Mouse (Mus musculus) skeletal muscle tissue, adult 2 months (tissue): Measurements from ENCODE around the gene Ap2a2.
"Not testable (repeated sequence)": the region's sequence is repeated elsewhere in the genome, so short reads cannot be mapped to it uniquely, and the experiment has no call there.

Source experiments
- DNase-seq: peaks from one replicate; pipeline ENCODE4 v3.0.0-alpha.2; 2012; ENCODE audit warnings: low read depth, low spot score

The Ap2a2 gene

DNA sequence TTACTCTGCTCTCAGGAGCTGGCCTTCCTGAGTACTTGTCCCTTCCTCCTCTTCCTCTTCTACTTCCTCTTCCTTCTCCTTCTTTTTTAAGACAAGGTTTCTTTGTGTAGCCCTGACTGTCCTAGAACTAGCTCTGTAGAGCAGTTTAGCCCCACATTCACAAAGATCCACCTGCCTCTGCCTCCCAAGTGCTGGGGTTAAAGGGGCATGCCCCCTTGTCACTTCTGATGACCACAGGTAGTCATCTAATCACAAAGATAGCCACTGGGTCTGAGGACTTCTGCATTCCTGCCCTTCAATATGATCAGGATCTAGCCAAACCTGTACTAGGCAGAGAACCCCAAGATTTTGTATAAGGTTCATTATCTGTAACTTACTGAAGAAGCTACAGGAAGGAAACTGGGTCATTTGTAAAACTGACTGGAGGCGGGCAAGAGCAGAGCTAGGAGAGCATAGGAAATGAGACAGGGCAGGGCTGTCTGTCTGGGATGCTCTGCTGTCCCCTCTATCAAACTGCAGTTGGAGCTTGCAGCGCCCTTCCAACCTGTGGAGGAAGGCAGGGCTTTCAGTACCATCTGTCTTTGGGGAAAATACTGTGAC is 2.1 kb upstream of the Ap2a2 start:
- DNase-seq: no peak

DNA sequence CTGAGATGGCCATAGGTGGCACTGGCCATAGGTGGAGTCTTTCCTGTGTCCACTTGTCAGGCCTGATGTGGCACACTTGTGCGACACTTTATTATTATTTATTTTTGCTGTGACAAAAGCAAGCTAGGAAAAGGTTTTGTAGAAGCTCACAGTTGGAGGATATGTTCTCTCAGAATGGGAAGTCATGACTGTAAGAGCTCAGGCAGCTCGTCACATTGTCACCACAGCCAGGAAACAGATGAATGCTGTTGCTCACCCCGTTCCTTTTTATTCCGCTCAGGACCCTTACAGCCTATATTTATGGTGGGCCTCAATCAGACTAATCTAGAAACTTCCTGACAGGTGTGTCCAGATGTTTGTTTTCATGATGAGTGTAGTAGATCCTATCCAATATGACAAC is 1.5 kb upstream of the Ap2a2 start:
- DNase-seq: no peak

DNA sequence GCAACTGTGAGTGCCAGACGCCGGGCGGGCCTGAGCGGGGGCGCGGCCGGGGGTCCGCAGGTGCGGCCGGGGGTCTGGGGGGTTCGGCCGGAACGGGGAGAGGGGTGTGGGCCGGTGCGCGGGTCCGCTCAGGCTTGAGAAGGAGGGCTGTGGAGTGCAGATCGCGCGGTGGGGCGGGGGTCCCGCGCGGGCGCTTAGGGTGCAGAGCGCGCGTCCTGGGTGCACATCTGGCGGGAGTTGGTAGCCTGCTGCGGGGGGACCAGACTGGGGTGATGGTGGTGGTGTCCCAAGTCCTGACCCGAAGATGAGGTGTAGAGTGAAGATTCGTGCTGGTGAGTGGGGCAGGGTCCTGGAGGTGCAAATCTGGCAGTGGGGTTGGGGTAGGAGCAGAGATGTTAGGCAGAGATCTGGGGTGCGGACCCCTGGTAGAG is 463 bp downstream of the Ap2a2 start:
- no peak for DNase-seq

DNA sequence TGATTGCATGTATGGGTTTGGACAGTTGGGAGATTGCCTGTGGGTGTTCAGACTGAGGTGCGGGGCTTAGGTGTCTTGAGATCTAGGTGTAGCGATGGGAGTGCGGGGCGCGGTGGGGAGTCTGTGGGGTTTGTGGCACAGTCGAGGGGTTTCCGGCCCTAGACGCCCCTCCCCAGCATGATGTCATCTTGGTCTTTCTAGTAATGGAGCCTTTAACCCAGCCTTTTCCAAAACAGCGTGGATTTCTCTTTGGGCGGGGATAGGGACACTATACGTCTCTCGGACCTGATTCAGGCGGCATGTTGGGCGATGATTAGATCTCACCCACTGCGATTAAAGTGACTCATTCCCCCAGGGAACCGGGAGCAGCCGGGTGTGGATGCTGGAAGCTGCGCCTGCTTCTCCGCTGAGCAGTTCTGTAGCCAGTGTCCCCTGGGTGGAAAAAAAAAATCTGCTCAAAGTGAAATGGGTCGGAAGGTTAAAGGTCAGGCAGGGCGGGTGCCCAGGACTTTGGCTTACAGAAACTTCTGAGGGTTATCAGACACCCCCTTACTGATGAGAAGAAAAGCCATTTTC is 967 bp downstream of the Ap2a2 start:
- DNase-seq: peak; percentile 61

DNA sequence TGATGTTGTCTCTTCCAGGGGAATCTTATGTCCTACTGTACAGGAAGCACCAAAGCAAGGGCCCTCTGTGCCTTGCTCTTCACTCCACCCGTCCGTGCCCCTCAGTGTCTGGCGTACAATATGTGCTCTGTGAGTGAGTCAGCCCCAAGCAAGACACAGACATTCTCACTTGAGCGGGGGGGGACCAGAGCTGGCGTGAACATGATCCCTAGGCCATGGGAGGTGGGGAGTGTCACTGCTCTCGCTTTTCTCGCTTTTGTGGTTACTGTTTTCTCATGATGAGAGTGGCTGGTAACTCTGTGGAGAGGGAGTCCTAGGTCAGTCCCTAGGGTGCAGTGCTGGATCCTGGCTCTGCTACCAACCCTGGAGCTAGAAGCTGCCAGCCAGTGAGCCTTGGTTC is 2.6 kb downstream of the Ap2a2 start:
- no peak for DNase-seq

DNA sequence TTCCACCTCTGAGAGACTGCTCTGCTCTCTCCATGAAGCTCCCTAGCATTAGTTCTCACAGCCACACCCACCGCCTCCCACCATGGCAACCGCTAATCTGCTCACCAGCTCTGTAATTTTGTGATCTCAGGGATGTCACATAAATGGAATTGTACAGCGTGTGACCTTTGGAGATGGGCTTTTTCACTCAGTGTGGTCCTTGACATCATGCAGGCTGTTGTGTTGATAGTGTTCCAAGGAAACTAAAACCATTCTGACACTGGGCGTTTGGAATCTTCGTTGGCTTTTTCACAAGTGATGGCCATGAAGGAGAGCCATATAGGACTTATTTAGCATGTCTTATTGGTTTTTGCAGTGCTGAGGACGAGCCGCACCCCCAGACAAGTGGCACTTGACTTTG is 4.6 kb downstream of the Ap2a2 start:
- DNase-seq: no peak

DNA sequence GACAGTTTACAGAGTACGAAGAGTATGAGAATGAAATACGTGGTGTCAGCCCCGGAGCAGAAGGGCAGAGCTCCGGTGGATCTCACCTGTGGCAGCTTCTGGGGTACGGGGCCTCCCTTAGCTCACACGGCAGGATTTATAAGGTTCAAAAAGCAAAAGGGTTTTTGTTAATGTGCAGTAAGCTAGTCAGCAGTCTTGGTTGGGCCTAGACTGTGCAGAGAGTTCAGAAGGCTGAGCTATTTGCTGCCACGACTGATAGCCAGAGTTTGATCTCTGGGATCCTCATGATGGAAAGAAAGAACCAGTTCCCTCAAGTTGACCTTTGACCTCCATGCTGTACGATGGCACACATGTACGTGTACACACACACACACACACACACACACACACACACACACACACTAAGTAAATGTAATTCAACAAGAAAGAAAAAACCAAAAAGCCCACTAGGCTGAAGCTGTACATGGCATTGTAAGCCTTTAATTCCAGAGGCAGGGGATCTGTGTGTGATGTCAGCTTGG is 7.4 kb downstream of the Ap2a2 start:
- DNase-seq: no peak

DNA sequence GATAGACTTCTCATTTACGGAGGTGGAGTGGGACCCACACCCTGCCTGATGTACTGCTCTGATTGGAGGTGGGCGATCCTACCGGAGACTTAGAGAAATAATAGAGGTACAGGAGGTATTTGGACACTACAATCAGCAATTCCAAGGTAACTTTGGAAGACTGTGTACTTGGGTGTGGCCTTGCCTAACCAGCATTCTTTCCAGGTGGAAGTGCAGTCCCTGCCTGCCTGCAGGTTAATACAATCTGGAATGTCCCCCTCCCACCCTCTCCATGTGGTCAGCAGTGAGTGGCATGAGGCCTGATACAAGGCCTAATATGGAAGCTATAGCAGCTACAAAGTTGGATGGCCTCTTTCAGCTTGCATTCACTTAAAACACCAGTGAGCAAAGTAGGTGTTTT is 7.9 kb downstream of the Ap2a2 start:
- DNase-seq: no peak

DNA sequence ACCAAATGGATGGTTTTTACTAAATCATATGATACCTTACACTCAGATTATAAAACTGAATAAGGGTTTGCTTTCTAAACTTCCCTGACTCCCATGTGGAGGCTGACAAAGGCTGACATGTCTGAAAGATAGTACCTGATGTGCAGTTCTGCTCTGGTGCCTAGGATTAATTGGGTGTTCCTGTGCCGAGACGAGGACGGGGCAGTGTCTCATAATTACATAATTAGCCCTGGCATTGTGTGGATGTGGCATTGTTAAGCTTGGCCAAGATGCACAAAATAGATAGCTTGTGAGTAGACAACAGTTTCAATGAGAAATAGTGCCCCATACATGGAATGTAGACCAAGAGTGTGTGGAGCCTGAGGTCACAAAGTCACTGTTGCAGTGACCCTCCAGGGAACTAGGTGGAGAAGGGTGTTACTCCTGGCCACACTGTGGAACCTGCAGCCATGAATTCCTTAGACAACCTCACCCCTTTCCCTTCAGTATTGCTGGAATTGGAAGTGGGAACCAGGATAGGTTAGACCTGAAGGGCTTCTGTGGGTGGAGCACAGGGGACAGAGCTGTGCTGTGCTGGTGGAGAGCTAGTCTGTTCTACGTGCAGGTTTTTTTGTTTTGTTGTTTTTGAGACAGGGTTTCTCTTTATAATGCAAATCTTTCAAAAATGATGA is 8.8 kb downstream of the Ap2a2 start:
- no peak for DNase-seq

DNA sequence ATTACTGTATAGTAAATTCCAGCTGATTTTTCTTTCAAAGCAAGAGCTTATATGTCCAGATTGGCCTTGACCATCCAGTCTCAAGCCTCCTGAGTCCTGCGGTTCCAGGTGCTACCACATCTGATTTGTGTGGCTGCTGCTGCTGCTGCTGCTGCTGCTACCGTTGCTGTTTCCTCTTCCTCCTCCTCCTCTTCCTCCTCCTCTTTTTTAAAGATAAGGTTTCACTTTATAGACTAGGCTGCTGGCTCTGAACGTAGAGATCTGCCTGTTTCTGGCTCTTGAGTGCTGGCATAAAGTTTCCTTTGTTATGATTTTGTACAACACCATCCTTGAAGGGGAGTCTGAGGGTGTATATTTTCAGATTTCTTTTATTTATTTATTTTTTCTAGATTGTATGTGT is 12.1 kb downstream of the Ap2a2 start:
- no peak for DNase-seq

DNA sequence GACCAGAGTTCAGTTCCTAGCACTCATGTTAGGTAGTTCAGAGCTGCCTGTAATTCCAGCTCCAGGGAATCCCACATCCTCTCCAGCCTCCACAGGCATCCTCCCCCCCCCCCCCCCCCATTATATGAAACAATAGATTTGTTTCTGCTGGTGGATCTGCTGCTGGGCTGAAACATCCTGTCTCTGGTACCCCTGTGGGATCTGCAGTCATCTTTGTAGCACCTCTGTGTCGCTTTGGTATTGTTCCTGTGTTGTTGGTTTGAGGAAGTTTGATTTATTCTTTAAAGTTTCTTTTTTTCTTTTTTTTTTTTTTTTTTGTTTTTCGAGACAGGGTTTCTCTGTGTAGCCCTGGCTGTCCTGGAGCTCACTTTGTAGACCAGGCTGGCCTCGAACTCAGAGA is 13.5 kb downstream of the Ap2a2 start:
- no peak for DNase-seq

DNA sequence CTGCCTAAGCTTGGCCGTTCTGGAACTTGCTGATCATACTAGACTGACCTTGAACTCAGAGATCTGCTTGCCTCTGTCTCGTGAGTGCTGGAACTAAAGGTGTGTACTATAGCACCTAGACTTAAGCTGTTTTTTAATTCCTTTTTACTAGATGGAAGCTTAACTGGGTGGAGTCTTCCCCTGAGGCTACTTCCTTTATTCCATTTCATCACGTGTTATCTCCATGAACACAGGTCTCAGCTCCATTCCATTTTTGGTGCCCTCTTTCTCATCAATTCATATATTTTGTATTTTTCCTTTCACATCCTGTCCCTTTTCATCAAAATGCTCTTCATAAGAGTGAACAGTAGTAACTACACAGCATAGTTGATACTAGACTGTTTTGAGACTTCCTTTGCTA is 15.8 kb downstream of the Ap2a2 start:
- DNase-seq: no peak

DNA sequence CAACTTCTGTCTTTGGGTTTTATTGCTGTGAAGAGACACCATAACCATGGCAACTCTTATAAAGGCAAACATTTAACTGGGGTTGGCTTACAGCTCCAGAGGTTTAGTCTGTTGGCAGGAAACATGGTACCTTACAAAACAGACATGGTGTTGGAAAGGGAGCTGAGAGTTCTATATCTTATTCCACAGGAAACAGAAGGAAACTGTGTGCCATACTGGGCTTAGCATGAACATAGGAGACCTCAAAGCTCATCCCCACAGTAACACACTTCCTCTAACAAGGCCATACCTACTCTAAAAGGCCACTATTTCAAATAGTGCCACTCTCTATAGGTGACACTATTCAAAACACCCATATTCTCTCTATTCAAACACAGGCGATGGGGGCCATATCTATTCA is 16.5 kb downstream of the Ap2a2 start:
- no peak for DNase-seq

DNA sequence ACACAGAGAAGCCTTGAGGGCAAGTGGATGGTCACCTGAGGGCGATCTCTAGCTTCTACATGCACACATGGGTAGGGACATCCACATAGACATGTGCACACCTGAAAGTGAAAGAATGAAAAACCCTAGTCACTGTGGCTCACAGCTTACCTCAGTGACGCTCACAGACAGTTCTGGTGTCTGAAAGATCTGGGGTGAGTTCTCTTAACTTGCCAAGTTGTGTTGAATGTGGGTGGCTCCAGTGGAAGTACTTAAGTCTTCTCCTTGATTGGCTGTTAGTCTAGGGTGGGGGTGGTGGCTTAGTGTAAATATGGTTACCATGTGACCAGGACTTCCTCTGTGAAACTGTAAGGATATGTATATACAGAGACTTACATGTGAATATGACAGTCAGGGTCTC is 17.0 kb downstream of the Ap2a2 start:
- no peak for DNase-seq

DNA sequence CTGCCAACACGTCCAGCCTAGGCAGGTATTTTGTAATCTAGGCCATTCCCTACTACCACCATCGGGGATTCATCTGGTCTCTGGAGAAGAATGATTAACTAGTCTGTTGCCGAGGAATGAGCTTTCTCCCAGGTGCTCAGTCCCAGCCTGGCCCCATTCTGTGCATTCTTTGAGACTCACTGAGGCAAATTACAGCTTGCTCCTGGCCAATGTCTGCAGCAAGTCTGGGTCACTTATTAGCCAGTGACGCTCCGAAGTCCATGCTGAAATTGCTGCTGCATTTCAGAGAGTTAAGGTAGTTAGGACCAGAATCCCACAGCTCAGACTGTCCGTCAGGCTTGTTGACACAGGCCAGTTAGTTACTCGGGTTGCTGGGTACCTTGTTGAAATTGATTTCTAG is 19.4 kb downstream of the Ap2a2 start:
- DNase-seq: no peak

DNA sequence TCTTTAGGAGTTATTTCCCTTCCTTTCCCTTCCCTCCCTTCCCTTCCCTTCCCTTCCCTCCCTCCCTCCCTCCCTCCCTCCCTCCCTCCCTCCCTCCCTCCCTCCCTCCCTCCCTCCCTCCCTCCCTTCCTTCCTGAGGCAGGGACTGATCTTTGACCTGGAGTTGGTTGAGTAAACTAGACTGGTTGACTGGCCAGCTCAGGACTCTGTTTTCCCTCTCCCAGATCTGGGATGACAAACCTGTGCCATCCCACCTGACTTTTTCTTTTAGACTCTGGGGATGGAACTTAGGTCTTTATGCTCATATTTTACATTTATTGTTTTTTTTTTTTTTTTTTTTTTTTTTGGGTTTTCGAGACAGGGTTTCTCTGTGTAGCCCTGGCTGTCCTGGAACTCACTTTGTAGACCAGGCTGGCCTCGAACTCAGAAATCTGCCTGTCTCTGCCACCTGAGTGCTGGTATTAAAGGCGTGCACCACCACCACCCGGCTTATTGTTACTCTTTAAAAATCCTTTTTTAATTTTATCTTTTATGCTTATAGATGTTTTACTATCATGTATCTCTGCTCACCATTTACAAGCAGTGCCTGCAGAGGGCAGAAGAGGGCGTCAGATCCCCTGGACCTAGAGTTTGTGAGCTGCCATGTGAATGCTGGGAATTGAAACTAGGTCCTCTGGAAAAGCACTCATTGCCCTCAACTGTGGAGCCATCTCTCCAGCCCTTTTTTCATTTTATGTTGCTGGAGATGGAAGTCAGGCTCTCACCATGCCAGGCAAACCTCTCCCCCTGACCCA is 22.3 kb downstream of the Ap2a2 start:
- no peak for DNase-seq

DNA sequence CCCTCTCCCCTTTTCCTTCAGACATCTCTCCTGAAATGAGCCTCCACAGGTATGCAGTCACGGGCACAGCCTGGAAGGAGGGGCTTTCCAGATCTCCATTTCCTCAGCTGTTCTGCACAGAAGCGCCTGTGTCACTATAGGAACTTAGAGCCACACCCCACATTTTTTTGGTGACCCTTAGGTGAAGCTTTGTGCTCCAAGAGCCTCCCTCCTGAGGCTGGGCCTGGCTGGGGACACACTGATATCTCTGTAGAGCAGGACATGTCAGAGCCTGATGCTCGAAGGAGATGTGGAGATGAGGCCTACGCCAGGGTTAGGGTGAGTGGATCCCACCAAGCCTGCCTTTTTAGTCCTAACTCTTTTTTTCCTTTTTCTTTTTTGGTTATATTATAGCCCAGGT is 23.3 kb downstream of the Ap2a2 start:
- no peak for DNase-seq

DNA sequence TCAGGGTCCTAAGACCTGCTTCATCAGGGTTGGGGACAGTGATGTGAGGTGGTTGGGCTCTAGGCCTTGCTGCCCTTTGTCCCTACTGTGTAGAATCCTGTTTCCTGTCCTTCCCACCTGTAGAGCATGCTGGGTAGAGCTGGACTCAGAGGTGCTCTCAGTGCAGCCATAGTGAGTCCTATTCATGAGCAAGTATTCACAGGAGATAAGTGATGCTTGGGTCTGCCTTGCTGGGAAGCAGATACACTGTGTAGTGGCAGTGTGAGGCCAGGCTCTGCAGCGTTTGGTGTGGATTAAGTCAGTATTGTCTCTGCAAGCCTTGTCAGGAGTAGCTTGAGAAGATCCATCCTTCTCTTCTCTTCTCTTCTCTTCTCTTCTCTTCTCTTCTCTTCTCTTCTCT is 23.9 kb downstream of the Ap2a2 start:
- DNase-seq: no peak

DNA sequence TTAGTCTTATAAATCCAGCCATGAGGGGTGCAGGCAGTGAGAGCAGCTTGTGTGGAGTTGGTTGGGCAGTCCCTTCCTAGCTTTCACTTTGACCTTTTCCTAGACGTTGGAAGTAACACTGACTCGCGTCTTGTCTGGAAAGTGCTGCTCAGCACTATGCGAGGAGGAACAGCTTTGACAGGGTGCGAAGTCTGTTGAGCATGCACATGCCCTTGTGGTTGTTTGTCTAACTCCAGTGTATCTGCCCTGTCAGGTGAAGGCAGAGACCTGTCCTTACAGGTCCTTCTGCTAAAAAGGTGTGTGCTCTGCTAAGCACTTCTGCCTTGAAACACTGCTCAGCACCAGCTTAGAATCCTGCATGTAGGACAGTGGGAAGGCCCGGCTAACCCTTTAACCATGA is 26.9 kb downstream of the Ap2a2 start:
- no peak for DNase-seq

DNA sequence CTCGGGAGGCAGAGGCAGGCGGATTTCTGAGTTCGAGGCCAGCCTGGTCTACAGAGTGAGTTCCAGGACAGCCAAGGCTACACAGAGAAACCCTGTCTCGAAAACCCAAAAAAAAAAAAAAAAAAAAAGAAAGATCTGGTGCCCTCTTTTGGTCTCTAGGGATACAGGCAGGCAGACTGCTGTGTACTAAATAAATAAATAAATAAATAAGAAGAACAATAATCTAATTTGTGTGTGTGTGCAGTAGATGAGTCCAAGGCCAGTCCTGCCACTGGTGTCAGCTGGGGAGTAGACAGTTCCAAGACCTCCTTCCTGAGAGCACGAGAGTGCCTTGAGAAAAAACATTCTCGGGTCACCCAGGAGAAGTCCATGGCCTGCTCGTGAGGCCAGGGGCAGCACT is 28.3 kb downstream of the Ap2a2 start:
- not testable (repeated sequence) for DNase-seq

DNA sequence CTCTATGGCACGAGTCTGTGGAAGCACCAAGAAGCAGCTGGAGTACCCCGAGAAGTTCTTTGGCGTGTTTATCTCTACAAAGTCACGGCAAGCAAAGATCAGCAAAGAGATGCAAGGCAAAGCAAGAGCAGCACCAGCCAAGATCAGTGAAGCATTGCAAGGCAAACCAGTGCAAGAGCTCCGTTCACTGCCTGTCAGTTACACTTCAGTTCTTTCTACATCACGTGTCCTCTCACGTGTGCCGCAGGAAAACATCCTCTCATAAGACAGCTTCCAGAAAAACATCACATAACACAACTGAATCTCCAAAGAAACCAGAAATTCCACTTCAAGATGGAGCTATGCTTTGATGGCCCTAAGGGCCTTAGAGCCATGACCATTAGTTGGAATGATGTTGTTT is 29.0 kb downstream of the Ap2a2 start:
- DNase-seq: no peak

DNA sequence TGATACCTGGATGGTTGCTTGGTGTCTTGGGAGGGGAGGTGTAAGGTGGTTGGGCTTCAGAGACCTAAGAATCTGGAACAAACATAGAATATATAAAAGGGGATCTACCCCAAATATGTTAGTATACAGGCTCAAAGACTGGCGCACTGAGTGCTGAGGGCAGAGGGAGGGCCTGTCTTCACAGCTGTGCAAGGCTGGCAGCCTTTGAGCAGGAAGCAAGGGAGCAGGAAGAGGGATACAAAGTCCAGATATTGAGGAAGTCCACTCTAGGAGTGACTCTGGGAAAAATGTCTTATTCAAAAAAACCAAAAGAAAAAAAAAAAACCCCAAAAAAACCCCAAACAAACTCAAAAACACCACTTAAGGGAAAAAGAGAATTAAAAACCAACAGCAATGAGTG is 30.1 kb downstream of the Ap2a2 start:
- DNase-seq: no peak

DNA sequence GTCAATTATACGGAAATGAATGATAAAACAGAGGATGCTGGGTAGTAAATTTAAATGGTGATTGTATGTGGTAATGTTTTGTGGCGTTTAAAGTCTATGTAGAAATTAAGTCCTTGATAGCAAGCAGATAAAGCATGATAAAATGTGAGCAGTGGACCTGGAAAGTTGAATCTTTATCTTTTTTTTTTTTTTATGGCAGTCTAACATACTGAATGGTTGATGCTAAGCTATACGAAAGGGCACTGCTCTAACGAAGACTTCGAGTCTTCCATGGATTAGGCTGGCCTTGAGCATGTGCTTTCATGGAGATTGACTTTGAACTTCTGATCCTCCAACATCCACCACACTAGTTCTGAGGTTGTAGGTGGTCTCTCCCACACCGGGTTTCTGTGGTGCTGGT is 31.1 kb downstream of the Ap2a2 start:
- no peak for DNase-seq
